Mouse (Mus musculus) adrenal gland, adult 8-10 months (tissue): ENCODE data around the gene Pias1. TPM values are rescaled to one million over a fixed set of nuclear protein-coding genes. Genes with fewer than 3 reads are reported as not detected.
A peak's percentile ranks its signal among the peaks of the same experiment; 100 is the strongest.

ENCODE experiments used
- DNase-seq: peaks from one replicate; pipeline ENCODE4 v3.0.0; 2022
- total RNA-seq, 4 experiments: library from RNA; stranded (reverse); gene quantifications; 2 replicates each; pipeline ENCODE4 v1.2.4; 2022

The Pias1 gene
- total RNA-seq, 4 experiments from 2014 or later, result 36.0 to 52.7 (median 44.3) TPM

GRCm38 (mm10) chr9:62857216-62857615 lies 130.5 kb downstream of the Pias1 start:
- no peak for DNase-seq

- no peak for DNase-seq
These were observed 133.2 kb downstream of the Pias1 start for GRCm38 (mm10) chr9:62854483-62854882.

GRCm38 (mm10) chr9:62851571-62851970 lies 136.2 kb downstream of the Pias1 start:
- DNase-seq, result no peak

- no peak for DNase-seq
These were observed 139.1 kb downstream of the Pias1 start for GRCm38 (mm10) chr9:62848641-62849040.

- peak; percentile 66 for DNase-seq
These were observed 140.0 kb downstream of the Pias1 start for GRCm38 (mm10) chr9:62847694-62848093.

GRCm38 (mm10) chr9:62844461-62844860 lies 143.3 kb downstream of the Pias1 start:
- no peak for DNase-seq

GRCm38 (mm10) chr9:62843356-62844024 lies 144.2 kb downstream of the Pias1 start:
- no peak for DNase-seq

GRCm38 (mm10) chr9:62839172-62839770 lies 148.5 kb downstream of the Pias1 start:
- no peak for DNase-seq

- peak; percentile 78 for DNase-seq
These were observed 149.1 kb downstream of the Pias1 start, which contains the start of gene Cln6 for GRCm38 (mm10) chr9:62838506-62839171. Gene Cln6, plus strand, starts transcription at chr9:62838785.

GRCm38 (mm10) chr9:62838146-62838505 lies 149.6 kb downstream of the Pias1 start:
- DNase-seq, result no peak

- no peak for DNase-seq
These were observed 150.1 kb downstream of the Pias1 start for GRCm38 (mm10) chr9:62837611-62838010.

GRCm38 (mm10) chr9:62835705-62836446 lies 151.8 kb downstream of the Pias1 start:
- no peak for DNase-seq

- DNase-seq, result no peak
These were observed 152.8 kb downstream of the Pias1 start for GRCm38 (mm10) chr9:62834906-62835305.

- DNase-seq, result no peak
These were observed 157.8 kb downstream of the Pias1 start for GRCm38 (mm10) chr9:62829877-62830276.

- peak; percentile 96 for DNase-seq
These were observed 159.1 kb downstream of the Pias1 start for GRCm38 (mm10) chr9:62828662-62829086.

Other genes starting within 250 kb of the Pias1 start
- gene Fem1b, start 176.0 kb downstream of the Pias1 start, total RNA-seq, result 10 to 100 TPM; 32.0 to 39.4 (median 37.7) TPM
- 10 to 100 TPM; 19.4 to 28.7 (median 23.5) TPM for gene Cln6, start 149.1 kb downstream of the Pias1 start, total RNA-seq
- 10 to 100 TPM in 2 of 4 experiments, 1 to 10 TPM in 2; 7.4 to 13.6 (median 10.6) TPM for gene Calml4, start 129.8 kb downstream of the Pias1 start, total RNA-seq
- gene Skor1, start 161.0 kb upstream of the Pias1 start, total RNA-seq, result under 1 TPM; 0.06 to 0.18 (median 0.12) TPM